Mouse (Mus musculus) neural tube, embryonic 11.5 days (tissue): ENCODE measurements around the gene Higd1a. TPM values are rescaled to one million over a fixed set of nuclear protein-coding genes. Genes with fewer than 3 reads are reported as not detected.

Experiments
- ATAC-seq: fragments of 200-750 bp; cut with Nextera tagmentation; 2 replicates; pipeline ENCODE4 v1.8.0; 2017; ENCODE audit warnings: moderate number of reproducible peaks, mild to moderate bottlenecking, moderate TSS enrichment, moderate library complexity; ENCODE audit not compliant: insufficient read depth, low FRiP score, low TSS enrichment
- DNase-seq: peaks from one replicate; pipeline ENCODE4 v3.0.0-alpha.2; 2015; ENCODE audit warnings: low spot score
- H3K27ac ChIP-seq: fragments of 300-500 bp; sonication (generic); 2 replicates; pipeline ENCODE4 v1.5.1; 2014; ENCODE audit warnings: low read depth, mild to moderate bottlenecking, low read length
- H3K27me3 ChIP-seq: fragments of 300-500 bp; sonication (generic); 2 replicates; pipeline ENCODE4 v1.6.1; 2014; ENCODE audit warnings: mild to moderate bottlenecking, low read length, mixed read lengths; ENCODE audit not compliant: control insufficient read depth, insufficient read depth
- H3K36me3 ChIP-seq: fragments of 300-500 bp; sonication (generic); 2 replicates; pipeline ENCODE4 v1.6.1; 2014; ENCODE audit warnings: mild to moderate bottlenecking, low read length, moderate library complexity, mixed read lengths; ENCODE audit not compliant: control insufficient read depth, insufficient read depth
- H3K4me1 ChIP-seq: fragments of 300-500 bp; sonication (generic); 2 replicates; pipeline ENCODE4 v1.6.1; 2014; ENCODE audit warnings: low read length, mixed read lengths; ENCODE audit not compliant: control insufficient read depth, insufficient read depth
- H3K4me2 ChIP-seq: fragments of 300-500 bp; sonication (generic); 2 replicates; pipeline ENCODE4 v1.6.1; 2014; ENCODE audit warnings: low read depth, mild to moderate bottlenecking, moderate library complexity
- H3K4me3 ChIP-seq: fragments of 300-500 bp; sonication (generic); 2 replicates; pipeline ENCODE4 v1.5.1; 2014; ENCODE audit warnings: low read depth, low read length
- H3K9ac ChIP-seq: fragments of 300-500 bp; sonication (generic); 2 replicates; pipeline ENCODE4 v1.6.1; 2014; ENCODE audit warnings: mild to moderate bottlenecking, low read length
- H3K9me3 ChIP-seq: fragments of 300-500 bp; sonication (generic); 2 replicates; pipeline ENCODE4 v1.6.1; 2016; ENCODE audit warnings: low read length; ENCODE audit not compliant: control insufficient read depth
- WGBS: fragments of 180-500 bp; shearing (Covaris S2); extraction: QIAGEN DNeasy Blood & Tissue Kit; methylation state at CpG from one replicate; pipeline ENCODE4 v1.1.7; 2014; 5-methylcytosine and 5-hydroxymethylcytosine counted together
- polyA plus RNA-seq: library from polyadenylated mRNA; unstranded; fragments of >200 nt; fragmentation: Nextera tagmentation; extraction: Ambion mirVana; gene quantifications from 2 replicates; pipeline ENCODE4 v1.2.1, GENCODE M21; 2014

Higd1a gene
- polyA plus RNA-seq, 1 experiment from 2014 or later: 151 TPM

DNA sequence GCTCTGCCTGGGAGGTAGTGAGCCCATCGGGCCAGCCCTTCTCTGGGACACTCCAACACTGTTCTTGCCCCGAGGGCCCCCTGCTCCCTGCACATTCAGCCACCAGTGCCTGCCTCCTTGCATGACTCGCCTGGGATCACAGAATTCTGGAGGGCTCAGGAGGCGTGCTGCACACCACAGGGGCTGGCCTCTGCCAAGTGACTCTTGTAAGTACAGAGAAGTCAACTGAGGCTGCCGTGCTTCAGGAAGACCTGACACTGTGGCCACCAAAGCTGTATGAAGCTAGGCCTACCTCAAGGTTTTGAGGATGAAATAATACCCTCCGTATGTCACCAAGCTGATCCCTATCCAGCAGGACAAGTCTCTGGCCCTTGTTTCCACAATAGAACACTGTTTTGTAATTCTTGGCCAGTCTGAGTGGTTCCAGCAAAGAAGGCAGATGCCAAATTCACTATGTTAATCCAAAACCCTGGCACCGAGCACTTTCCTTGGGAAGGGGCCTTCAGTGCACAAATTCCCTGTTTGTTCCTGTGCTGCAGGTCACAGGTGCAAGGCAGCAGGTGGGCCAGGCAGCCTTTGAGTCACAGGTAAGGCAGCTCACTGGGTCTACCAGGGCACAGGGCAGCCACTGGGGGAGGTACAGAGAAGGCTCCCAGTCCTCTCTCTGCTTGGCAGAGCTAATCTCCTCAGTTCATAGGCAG lies 38.2 kb downstream of the Higd1a start:
- Histone ChIP-seq H3K4me2 (no peak overlapping the region), H3K27ac (no peak overlapping the region), H3K4me1 (peaks cover 2% of the 10 kb centered on the region; the same call in 1 of the 2 replicates), H3K27me3 (no peaks in the 10 kb centered on the region), H3K4me3 (no peak overlapping the region), H3K9ac (no peak overlapping the region), H3K36me3 (no peaks in the 10 kb centered on the region), H3K9me3 (no peaks in the 10 kb centered on the region)
- ATAC-seq (no peak), DNase-seq (no peak)
- 67% methylated on average over 7 of the region's 7 CpGs for WGBS

DNA sequence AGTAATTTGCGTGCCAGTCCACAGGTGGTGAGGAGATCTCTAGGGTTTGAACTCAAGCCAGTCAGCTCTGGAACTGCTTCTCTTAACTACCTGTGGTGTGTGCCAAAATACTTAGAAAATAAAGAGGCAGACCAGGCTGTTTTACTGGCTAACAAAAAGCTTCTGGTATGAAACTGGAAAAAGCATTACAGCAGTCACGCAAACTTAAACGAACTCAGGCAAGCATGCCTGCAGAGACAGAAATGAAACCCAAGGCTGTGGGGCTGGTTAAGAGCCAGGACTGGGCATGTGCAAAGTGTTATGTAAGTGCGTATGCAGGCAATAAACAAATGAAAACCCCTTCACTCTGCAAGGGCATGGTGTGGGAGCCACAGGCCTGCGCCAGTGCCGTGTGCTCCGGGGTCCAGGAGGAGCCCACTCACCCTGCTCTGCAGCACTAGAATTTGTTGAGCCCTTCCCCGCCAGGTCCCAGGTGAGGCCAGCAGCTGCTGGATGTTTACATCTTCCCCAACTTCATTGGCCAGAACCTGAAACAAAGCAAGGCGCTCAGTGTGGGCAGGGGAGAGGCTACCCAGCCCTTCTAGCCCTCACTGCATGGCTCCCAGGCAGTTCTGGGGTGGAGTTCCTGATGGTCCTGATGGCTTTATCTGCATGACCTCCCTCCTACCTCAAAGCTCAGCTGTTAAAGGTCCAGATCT lies 38.9 kb downstream of the Higd1a start:
- WGBS: 84% methylated on average over 9 of the region's 9 CpGs
- ATAC-seq (no peak), DNase-seq (no peak)
- H3K36me3 ChIP-seq: no peaks in the 10 kb centered on the region
- no peak overlapping the region for H3K4me3 ChIP-seq
- no peak overlapping the region for H3K4me2 ChIP-seq
- H3K27ac ChIP-seq: no peak overlapping the region
- no peak overlapping the region for H3K9ac ChIP-seq
- H3K4me1 ChIP-seq: peaks cover 2% of the 10 kb centered on the region; the same call in 1 of the 2 replicates
- H3K9me3 ChIP-seq: no peaks in the 10 kb centered on the region
- no peaks in the 10 kb centered on the region for H3K27me3 ChIP-seq

DNA sequence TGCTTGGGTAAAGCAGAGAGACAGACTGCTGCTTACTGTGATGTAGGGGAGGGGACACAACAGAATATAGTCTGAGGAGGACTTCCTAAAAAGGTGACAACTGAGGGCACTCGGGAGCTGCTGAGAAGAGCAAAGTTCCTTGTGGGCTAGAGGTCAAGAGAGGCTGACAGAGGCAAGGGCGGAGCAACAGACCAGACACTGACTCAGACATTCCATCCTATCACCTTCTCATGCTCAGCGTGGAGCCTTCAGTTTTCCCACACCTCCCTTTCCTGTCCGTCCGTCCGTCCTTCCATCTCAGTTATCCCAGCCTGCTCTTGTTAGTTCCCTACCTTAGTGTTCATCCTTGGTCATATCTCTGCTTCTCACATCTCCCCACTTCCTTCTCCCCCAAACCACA lies 43.0 kb downstream of the Higd1a start:
- Histone ChIP-seq H3K4me3 (no peak overlapping the region), H3K9ac (no peak overlapping the region), H3K36me3 (no peaks in the 10 kb centered on the region), H3K27ac (no peak overlapping the region), H3K4me2 (no peak overlapping the region), H3K27me3 (no peaks in the 10 kb centered on the region), H3K9me3 (no peaks in the 10 kb centered on the region), H3K4me1 (peaks cover 9% of the 10 kb centered on the region)
- ATAC-seq: no peak
- 78% methylated on average over 6 of the region's 6 CpGs for WGBS
- no peak for DNase-seq

DNA sequence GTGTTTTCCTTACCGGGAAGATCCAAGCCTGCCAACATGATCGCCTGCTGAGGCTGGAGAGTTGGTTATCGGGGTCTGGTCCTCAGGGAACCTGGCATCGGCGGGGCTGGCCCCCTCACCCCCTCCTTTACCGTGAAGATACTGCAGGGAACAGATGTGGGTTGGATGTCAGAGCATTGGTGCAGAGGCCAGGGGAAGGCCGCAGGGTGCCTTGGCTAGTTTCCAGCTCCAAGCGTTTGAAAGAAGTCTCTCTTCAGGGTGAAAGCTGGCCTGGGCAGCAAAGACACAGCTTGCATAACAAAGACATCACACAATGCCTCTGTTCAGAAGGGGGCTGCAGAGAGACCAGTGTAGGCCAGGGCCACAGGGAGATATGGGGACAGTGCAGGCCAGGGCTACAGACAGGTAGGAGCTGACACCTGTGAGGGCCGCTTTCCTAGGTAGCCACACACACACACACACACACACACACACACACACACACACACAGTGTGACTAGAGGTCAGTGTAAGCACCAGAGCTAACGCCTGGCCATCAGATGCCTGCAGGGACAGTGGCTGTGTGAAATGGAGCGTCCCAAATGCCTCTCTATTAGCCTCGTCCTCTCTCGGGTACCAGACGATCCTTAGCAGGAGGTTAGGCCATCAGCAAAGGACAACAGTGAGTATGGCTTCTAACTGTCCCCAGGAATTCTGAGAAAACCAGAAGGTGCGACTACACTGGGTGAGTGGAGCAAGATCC lies 47.9 kb downstream of the Higd1a start:
- Histone ChIP-seq H3K36me3 (no peaks in the 10 kb centered on the region), H3K4me3 (no peak overlapping the region), H3K9me3 (no peaks in the 10 kb centered on the region), H3K4me2 (no peak overlapping the region), H3K27me3 (no peaks in the 10 kb centered on the region), H3K27ac (peak overlapping the region; percentile 61), H3K4me1 (peaks cover 19% of the 10 kb centered on the region), H3K9ac (peak overlapping the region; percentile 10; the same call in 1 of the 2 replicates)
- DNase-seq: peak; percentile 54
- ATAC-seq: peak; percentile 73; the same call in 1 of the 2 replicates
- 21% methylated on average over 15 of the region's 15 CpGs for WGBS

DNA sequence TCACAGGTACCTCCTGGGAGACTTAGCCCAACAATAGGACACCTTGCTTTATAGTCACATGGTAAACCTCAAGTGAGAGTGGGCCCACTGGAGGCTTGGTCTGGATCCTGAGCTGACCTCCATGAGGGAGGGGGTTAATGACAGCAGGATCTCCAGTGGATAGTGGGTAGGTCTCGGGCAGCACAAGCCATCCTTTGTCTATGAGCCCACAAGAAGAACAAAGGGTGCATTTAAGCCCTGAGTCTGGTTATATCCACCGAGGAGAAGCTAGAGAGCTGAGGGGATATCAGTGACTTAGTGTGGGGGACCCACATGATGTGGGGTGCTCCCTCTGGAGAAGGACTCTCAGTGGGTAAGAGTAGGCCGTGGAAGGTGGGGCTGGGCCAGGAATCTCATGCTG lies 49.7 kb downstream of the Higd1a start:
- H3K4me3 ChIP-seq: no peak overlapping the region
- WGBS: 46% methylated on average over 3 of the region's 3 CpGs
- H3K36me3 ChIP-seq: no peaks in the 10 kb centered on the region
- DNase-seq (no peak), ATAC-seq (no peak)
- H3K27ac ChIP-seq: no peak overlapping the region
- H3K4me2 ChIP-seq: no peak overlapping the region
- H3K27me3 ChIP-seq: no peaks in the 10 kb centered on the region
- peaks cover 19% of the 10 kb centered on the region for H3K4me1 ChIP-seq
- H3K9me3 ChIP-seq: no peaks in the 10 kb centered on the region
- no peak overlapping the region for H3K9ac ChIP-seq

DNA sequence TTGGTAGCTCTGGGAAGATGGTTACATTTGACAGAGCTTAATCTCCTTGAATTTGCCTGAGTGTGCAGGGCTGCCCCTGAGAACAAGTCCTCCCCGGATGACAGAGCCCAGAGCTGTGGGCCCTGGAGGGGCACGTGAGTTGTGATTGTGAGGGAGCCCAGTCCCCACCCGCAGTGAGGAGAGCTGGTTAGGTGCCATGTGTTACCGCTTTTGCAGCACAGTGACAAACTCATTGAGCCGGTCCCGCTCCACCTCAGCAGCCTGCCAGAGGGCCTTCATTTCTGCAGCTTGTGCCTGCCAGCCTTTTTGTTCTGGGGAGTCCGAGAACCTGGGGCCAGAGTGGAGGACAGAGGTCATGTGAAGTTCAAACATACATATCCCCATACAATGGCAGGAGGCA lies 50.2 kb downstream of the Higd1a start:
- Histone ChIP-seq H3K4me3 (no peak overlapping the region), H3K4me1 (peaks cover 19% of the 10 kb centered on the region), H3K9me3 (no peaks in the 10 kb centered on the region), H3K4me2 (no peak overlapping the region), H3K27ac (no peak overlapping the region), H3K9ac (0 out of 2 replicates have a peak overlapping the region, but pooled peaks have one; percentile 10), H3K27me3 (no peaks in the 10 kb centered on the region), H3K36me3 (no peaks in the 10 kb centered on the region)
- 60% methylated on average over 7 of the region's 7 CpGs for WGBS
- ATAC-seq (no peak), DNase-seq (no peak)

DNA sequence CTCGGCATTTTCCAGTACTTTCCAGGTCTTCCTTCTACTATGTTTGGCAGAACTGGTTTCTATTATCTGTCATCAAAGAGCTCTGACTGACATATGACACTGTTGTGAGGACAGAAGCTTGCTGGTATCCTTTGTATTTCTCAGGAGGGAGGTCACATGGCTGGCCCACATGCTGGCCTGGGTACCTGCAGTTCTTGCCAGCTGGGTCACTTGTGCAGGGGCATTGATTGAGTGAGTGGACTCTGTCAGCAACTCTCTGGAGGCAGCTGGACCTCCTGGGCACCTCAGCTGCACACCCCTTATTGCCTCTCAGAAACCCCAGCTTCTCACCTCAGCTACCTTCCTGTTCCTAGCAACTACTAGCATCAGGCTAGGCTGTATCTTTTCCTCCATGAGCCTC lies 50.6 kb downstream of the Higd1a start:
- Histone ChIP-seq H3K4me1 (peaks cover 19% of the 10 kb centered on the region), H3K9me3 (no peaks in the 10 kb centered on the region), H3K4me3 (no peak overlapping the region), H3K27ac (no peak overlapping the region), H3K27me3 (no peaks in the 10 kb centered on the region), H3K4me2 (no peak overlapping the region), H3K9ac (no peak overlapping the region), H3K36me3 (no peaks in the 10 kb centered on the region)
- no peak for ATAC-seq
- 73% methylated on average over 1 of the region's 1 CpGs for WGBS
- DNase-seq: no peak

DNA sequence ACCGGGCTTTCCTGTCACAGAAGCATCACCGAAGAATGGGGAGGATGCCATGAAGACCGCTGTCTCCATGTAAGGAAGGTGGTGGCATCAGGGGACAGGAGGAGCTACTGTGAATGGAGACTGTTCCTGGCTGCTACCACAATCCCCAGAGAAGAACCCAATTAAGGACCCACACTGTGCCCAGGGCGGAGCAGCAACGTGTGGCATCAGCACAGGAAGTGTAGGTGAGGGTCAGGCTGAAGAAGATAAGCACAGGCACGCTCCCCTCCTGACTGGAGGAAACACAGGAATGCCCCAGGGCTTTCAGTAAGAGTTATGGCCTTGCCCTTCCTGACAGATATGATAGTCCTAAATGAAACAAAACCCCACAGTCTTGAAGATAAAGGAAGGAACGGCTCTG lies 55.4 kb downstream of the Higd1a start:
- no peak for ATAC-seq
- H3K36me3 ChIP-seq: no peaks in the 10 kb centered on the region
- no peak for DNase-seq
- no peaks in the 10 kb centered on the region; the same call in 1 of the 2 replicates for H3K4me1 ChIP-seq
- H3K9me3 ChIP-seq: no peaks in the 10 kb centered on the region
- H3K27me3 ChIP-seq: no peaks in the 10 kb centered on the region
- no peak overlapping the region for H3K27ac ChIP-seq
- 72% methylated on average over 7 of the region's 7 CpGs for WGBS
- H3K4me3 ChIP-seq: no peak overlapping the region
- no peak overlapping the region for H3K4me2 ChIP-seq
- H3K9ac ChIP-seq: no peak overlapping the region
